Mouse (Mus musculus) kidney, adult 2 months (tissue): ENCODE data around the gene Prex1.

ENCODE experiments used
- CTCF ChIP-seq: fragments of 200-500 bp; conservative IDR thresholded peaks from 2 replicates; pipeline ENCODE4 v1.5.1; 2011; ENCODE audit warnings: low read depth, mild to moderate bottlenecking, control low read depth, low read length, moderate library complexity, mixed read lengths; ENCODE audit not compliant: insufficient read depth, insufficient read length
- POLR2A ChIP-seq: fragments of 200-500 bp; IDR thresholded peaks from one replicate; pipeline ENCODE4 v1.6.1; 2011; ENCODE audit warnings: low read depth, low read length, control low read depth

GRCm38 (mm10) chr2:166729045-166729444, 15.4 kb upstream of the Prex1 start:
- TF ChIP-seq POLR2A (no peak), CTCF (no peak)
